Mouse (Mus musculus): ENCODE measurements at regions not wholly inside any gene's neighbourhood (a gene's known extent, or its start where the extent isn't known, plus 50 kb on each side); places are given as distances from the start of the nearest gene placed in this dataset.

DNA sequence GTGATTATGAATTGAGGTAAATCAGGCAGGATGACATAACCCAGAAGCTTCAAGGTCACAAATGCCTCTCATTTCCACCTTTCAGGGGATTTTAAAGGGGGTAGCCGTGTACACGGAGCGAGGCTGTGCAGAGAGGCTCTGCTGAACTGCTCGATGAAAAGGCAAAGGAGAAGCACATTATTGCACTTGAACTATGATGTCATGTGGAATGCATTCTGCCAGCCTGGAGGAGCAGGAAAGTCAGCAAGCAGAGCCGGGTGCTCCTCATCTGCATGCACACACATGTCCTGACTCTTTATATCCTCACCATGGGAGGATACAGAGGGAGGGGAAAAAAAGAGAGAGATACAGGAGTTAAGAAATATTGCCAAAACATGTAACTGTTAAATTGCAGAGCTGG, 434.1 kb downstream of the Epha4 start:
- Histone ChIP-seq H3K4me3 (ENCODE audit: insufficient read depth in 1 of 2, low read depth in 1 of 2, low read length in 2 of 2, poor library complexity in 1 of 2, severe bottlenecking in 1 of 2) (no peak overlapping the region), H3K36me3 (ENCODE audit: control insufficient read depth, insufficient read depth, low read length, poor library complexity, severe bottlenecking) (no peaks in the 10 kb centered on the region), H3K27ac (ENCODE audit: insufficient read depth, low read depth, low read length, poor library complexity, severe bottlenecking) (no peak overlapping the region), H3K4me1 (ENCODE audit: control insufficient read depth in 2 of 2, insufficient read depth in 2 of 2, low read length in 2 of 2, poor library complexity in 1 of 2) (no peaks in the 10 kb centered on the region), H3K9me3 (ENCODE audit: control insufficient read depth, insufficient read depth, low read depth, low read length) (no peaks in the 10 kb centered on the region), H3K9ac (ENCODE audit: insufficient read depth, low read depth, low read length, poor library complexity, severe bottlenecking) (no peak overlapping the region)
- DNase-seq (ENCODE audit: low read depth, low spot score), result no peak
- in situ Hi-C loops (cut with MboI; ENCODE audit: low sequenced_read_pairs in 2 of 2, unreplicated experiment in 2 of 2), result no loop called here
- no peak for TF ChIP-seq ZNF384 (IDR thresholded peaks at IDR 0.05; ENCODE audit: low read depth, low read length)
- no peak for TF ChIP-seq CHD2 (IDR thresholded peaks at IDR 0.05; ENCODE audit: low read depth, low read length)
- TF ChIP-seq HCFC1 (IDR thresholded peaks at IDR 0.05; ENCODE audit: borderline replicate concordance, insufficient read depth, low read length), result no peak
- no peak for TF ChIP-seq MAFK (IDR thresholded peaks at IDR 0.05; ENCODE audit: insufficient read depth, low read depth, low read length)
- no peak for TF ChIP-seq ZC3H11A (IDR thresholded peaks at IDR 0.05; ENCODE audit: borderline replicate concordance, low read depth, low read length)

GRCm38 (mm10) chr1:77081660-77082059, 433.2 kb downstream of the Epha4 start:
- Histone ChIP-seq H3K4me3 (ENCODE audit: insufficient read depth in 1 of 2, low read depth in 1 of 2, low read length in 2 of 2, poor library complexity in 1 of 2, severe bottlenecking in 1 of 2) (no peak overlapping the region), H3K36me3 (ENCODE audit: control insufficient read depth, insufficient read depth, low read length, poor library complexity, severe bottlenecking) (no peaks in the 10 kb centered on the region), H3K9me3 (ENCODE audit: control insufficient read depth, insufficient read depth, low read depth, low read length) (no peaks in the 10 kb centered on the region), H3K27ac (ENCODE audit: insufficient read depth, low read depth, low read length, poor library complexity, severe bottlenecking) (no peak overlapping the region), H3K9ac (ENCODE audit: insufficient read depth, low read depth, low read length, poor library complexity, severe bottlenecking) (no peak overlapping the region), H3K4me1 (ENCODE audit: control insufficient read depth in 2 of 2, insufficient read depth in 2 of 2, low read length in 2 of 2, poor library complexity in 1 of 2) (no peaks in the 10 kb centered on the region)
- no peak for DNase-seq (ENCODE audit: low read depth, low spot score)
- in situ Hi-C loops (cut with MboI; ENCODE audit: low sequenced_read_pairs in 2 of 2, unreplicated experiment in 2 of 2), result no loop called here
- TF ChIP-seq ZNF384 (IDR thresholded peaks at IDR 0.05; ENCODE audit: low read depth, low read length) (no peak), HCFC1 (IDR thresholded peaks at IDR 0.05; ENCODE audit: borderline replicate concordance, insufficient read depth, low read length) (no peak), MAFK (IDR thresholded peaks at IDR 0.05; ENCODE audit: insufficient read depth, low read depth, low read length) (no peak), ZC3H11A (IDR thresholded peaks at IDR 0.05; ENCODE audit: borderline replicate concordance, low read depth, low read length) (no peak), CHD2 (IDR thresholded peaks at IDR 0.05; ENCODE audit: low read depth, low read length) (no peak)

DNA sequence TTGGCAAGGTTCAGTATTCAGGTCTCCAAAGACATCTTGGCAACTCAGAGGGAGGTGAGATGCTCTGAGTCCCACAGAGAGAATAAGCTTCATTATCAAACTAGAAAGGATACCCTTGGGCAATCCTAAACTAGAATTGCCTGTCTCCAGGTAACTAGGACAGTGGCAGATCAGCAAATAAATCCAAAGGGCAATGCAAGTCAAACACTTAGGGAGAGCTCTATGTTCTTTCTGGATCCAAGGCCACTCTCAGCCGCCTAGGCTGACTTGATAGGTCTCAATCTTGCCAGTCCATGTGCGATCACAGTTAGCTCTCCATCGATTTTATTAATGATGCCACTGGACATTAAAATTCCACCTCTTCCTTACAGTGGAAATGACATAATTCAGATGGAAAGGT, 432.5 kb downstream of the Epha4 start:
- Histone ChIP-seq H3K4me1 (ENCODE audit: control insufficient read depth in 2 of 2, insufficient read depth in 2 of 2, low read length in 2 of 2, poor library complexity in 1 of 2) (no peaks in the 10 kb centered on the region), H3K9me3 (ENCODE audit: control insufficient read depth, insufficient read depth, low read depth, low read length) (no peaks in the 10 kb centered on the region), H3K4me3 (ENCODE audit: insufficient read depth in 1 of 2, low read depth in 1 of 2, low read length in 2 of 2, poor library complexity in 1 of 2, severe bottlenecking in 1 of 2) (no peak overlapping the region), H3K9ac (ENCODE audit: insufficient read depth, low read depth, low read length, poor library complexity, severe bottlenecking) (no peak overlapping the region), H3K27ac (ENCODE audit: insufficient read depth, low read depth, low read length, poor library complexity, severe bottlenecking) (no peak overlapping the region), H3K36me3 (ENCODE audit: control insufficient read depth, insufficient read depth, low read length, poor library complexity, severe bottlenecking) (no peaks in the 10 kb centered on the region)
- no peak for DNase-seq (ENCODE audit: low read depth, low spot score)
- TF ChIP-seq MAFK (IDR thresholded peaks at IDR 0.05; ENCODE audit: insufficient read depth, low read depth, low read length) (no peak), HCFC1 (IDR thresholded peaks at IDR 0.05; ENCODE audit: borderline replicate concordance, insufficient read depth, low read length) (no peak), CHD2 (IDR thresholded peaks at IDR 0.05; ENCODE audit: low read depth, low read length) (no peak), ZC3H11A (IDR thresholded peaks at IDR 0.05; ENCODE audit: borderline replicate concordance, low read depth, low read length) (no peak), ZNF384 (IDR thresholded peaks at IDR 0.05; ENCODE audit: low read depth, low read length) (no peak)
- in situ Hi-C loops (cut with MboI; ENCODE audit: low sequenced_read_pairs in 2 of 2, unreplicated experiment in 2 of 2), result no loop called here

- in situ Hi-C loops (cut with MboI; ENCODE audit: low sequenced_read_pairs in 2 of 2, unreplicated experiment in 2 of 2), result no loop called here
- Histone ChIP-seq H3K36me3 (ENCODE audit: control insufficient read depth, insufficient read depth, low read length, poor library complexity, severe bottlenecking) (no peaks in the 10 kb centered on the region), H3K9ac (ENCODE audit: insufficient read depth, low read depth, low read length, poor library complexity, severe bottlenecking) (no peak overlapping the region), H3K9me3 (ENCODE audit: control insufficient read depth, insufficient read depth, low read depth, low read length) (no peaks in the 10 kb centered on the region), H3K4me1 (ENCODE audit: control insufficient read depth in 2 of 2, insufficient read depth in 2 of 2, low read length in 2 of 2, poor library complexity in 1 of 2) (no peaks in the 10 kb centered on the region), H3K27ac (ENCODE audit: insufficient read depth, low read depth, low read length, poor library complexity, severe bottlenecking) (no peak overlapping the region), H3K4me3 (ENCODE audit: insufficient read depth in 1 of 2, low read depth in 1 of 2, low read length in 2 of 2, poor library complexity in 1 of 2, severe bottlenecking in 1 of 2) (no peak overlapping the region)
- no peak for DNase-seq (ENCODE audit: low read depth, low spot score)
- no peak for TF ChIP-seq CHD2 (IDR thresholded peaks at IDR 0.05; ENCODE audit: low read depth, low read length)
- no peak for TF ChIP-seq ZNF384 (IDR thresholded peaks at IDR 0.05; ENCODE audit: low read depth, low read length)
- TF ChIP-seq HCFC1 (IDR thresholded peaks at IDR 0.05; ENCODE audit: borderline replicate concordance, insufficient read depth, low read length), result no peak
- TF ChIP-seq ZC3H11A (IDR thresholded peaks at IDR 0.05; ENCODE audit: borderline replicate concordance, low read depth, low read length), result no peak
- no peak for TF ChIP-seq MAFK (IDR thresholded peaks at IDR 0.05; ENCODE audit: insufficient read depth, low read depth, low read length)
Measured at GRCm38 (mm10) chr1:77093551-77093950, 421.3 kb downstream of the Epha4 start.

- TF ChIP-seq CHD2 (IDR thresholded peaks at IDR 0.05; ENCODE audit: low read depth, low read length) (no peak), ZC3H11A (IDR thresholded peaks at IDR 0.05; ENCODE audit: borderline replicate concordance, low read depth, low read length) (no peak), ZNF384 (IDR thresholded peaks at IDR 0.05; ENCODE audit: low read depth, low read length) (no peak), MAFK (IDR thresholded peaks at IDR 0.05; ENCODE audit: insufficient read depth, low read depth, low read length) (no peak), HCFC1 (IDR thresholded peaks at IDR 0.05; ENCODE audit: borderline replicate concordance, insufficient read depth, low read length) (no peak)
- Histone ChIP-seq H3K9me3 (ENCODE audit: control insufficient read depth, insufficient read depth, low read depth, low read length) (no peaks in the 10 kb centered on the region), H3K36me3 (ENCODE audit: control insufficient read depth, insufficient read depth, low read length, poor library complexity, severe bottlenecking) (no peaks in the 10 kb centered on the region), H3K27ac (ENCODE audit: insufficient read depth, low read depth, low read length, poor library complexity, severe bottlenecking) (no peak overlapping the region), H3K4me1 (ENCODE audit: control insufficient read depth in 2 of 2, insufficient read depth in 2 of 2, low read length in 2 of 2, poor library complexity in 1 of 2) (no peaks in the 10 kb centered on the region), H3K9ac (ENCODE audit: insufficient read depth, low read depth, low read length, poor library complexity, severe bottlenecking) (no peak overlapping the region), H3K4me3 (ENCODE audit: insufficient read depth in 1 of 2, low read depth in 1 of 2, low read length in 2 of 2, poor library complexity in 1 of 2, severe bottlenecking in 1 of 2) (no peak overlapping the region)
- in situ Hi-C loops (cut with MboI; ENCODE audit: low sequenced_read_pairs in 2 of 2, unreplicated experiment in 2 of 2), result no loop called here
- DNase-seq (ENCODE audit: low read depth, low spot score), result no peak
Measured at GRCm38 (mm10) chr1:77101726-77102272, 413.1 kb downstream of the Epha4 start.

All from ES-E14 (cell line).